Mouse (Mus musculus) neural tube, embryonic 12.5 days (tissue): ENCODE data around the gene Atl3. TPM values are rescaled to one million over a fixed set of nuclear protein-coding genes. Genes with fewer than 3 reads are reported as not detected.

Experiments used
- ATAC-seq: fragments of 200-750 bp; cut with Nextera tagmentation; 2 replicates; pipeline ENCODE4 v1.8.0; 2017; ENCODE audit warnings: low read depth, mild to moderate bottlenecking, moderate TSS enrichment, moderate library complexity; ENCODE audit not compliant: low FRiP score
- H3K27ac ChIP-seq: fragments of 300-500 bp; sonication (generic); 2 replicates; pipeline ENCODE4 v1.5.1; 2016
- H3K27me3 ChIP-seq: fragments of 300-500 bp; sonication (generic); replicated peaks from 2 replicates; pipeline ENCODE4 v1.6.1; 2016; ENCODE audit warnings: mild to moderate bottlenecking
- H3K36me3 ChIP-seq: fragments of 300-500 bp; sonication (generic); 2 replicates; pipeline ENCODE4 v1.6.1; 2016; ENCODE audit warnings: mild to moderate bottlenecking
- H3K4me1 ChIP-seq: fragments of 300-500 bp; sonication (generic); 2 replicates; pipeline ENCODE4 v1.6.1; 2016
- H3K4me2 ChIP-seq: fragments of 300-500 bp; sonication (generic); replicated peaks from 2 replicates; pipeline ENCODE4 v1.6.1; 2016; ENCODE audit warnings: mild to moderate bottlenecking
- H3K4me3 ChIP-seq: fragments of 300-500 bp; sonication (generic); 2 replicates; pipeline ENCODE4 v1.5.1; 2016
- H3K9ac ChIP-seq: fragments of 300-500 bp; sonication (generic); 2 replicates; pipeline ENCODE4 v1.6.1; 2016; ENCODE audit warnings: mild to moderate bottlenecking
- H3K9me3 ChIP-seq: fragments of 300-500 bp; sonication (generic); 2 replicates; pipeline ENCODE4 v1.6.1; 2016; ENCODE audit warnings: mild to moderate bottlenecking
- WGBS: fragments of 180-500 bp; shearing (Covaris S2); methylation state at CpG from one replicate; pipeline ENCODE4 v1.1.7; 2016; 5-methylcytosine and 5-hydroxymethylcytosine counted together
- polyA plus RNA-seq: library from polyadenylated mRNA; unstranded; fragments of >200 nt; fragmentation: Nextera tagmentation; extraction: Ambion mirVana; gene quantifications from 2 replicates; pipeline ENCODE4 v1.2.1, GENCODE M21; 2016

The Atl3 gene
- polyA plus RNA-seq, 1 experiment from 2014 or later = 8.3 TPM

DNA sequence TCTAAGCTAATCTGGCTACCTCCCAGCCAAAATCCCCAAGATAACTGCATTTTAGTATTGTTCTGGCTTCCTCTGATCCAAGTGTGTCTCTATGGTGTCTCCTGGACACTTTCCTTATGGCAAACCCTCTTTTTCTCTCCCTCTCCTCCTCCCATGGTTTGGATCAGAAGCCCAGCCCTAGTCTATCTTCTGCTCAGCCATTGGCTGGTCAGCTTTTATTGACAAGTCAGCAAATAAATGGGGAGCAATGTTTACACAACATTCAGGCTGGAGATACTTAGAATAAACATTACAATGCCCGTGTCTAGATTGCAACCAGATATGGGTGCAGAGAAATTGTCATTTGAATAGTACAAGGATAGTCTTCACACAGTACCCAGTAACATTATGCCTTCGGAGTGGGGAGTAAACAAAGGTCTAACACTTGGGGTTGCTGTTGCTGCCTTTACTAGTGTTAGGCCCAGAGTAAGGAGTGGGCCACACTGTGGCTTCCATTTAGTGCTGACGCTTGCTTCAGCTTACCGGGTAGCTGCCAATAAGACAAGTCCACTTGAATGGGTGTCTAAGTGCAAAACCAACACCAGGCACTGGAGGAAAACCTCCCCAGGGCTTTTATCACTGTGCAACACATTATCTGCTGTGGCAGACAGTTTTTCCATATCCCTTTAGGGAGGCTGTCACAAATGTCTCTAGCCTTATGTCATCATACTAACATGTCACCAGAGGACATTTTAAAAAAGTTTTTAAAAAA lies 57.9 kb downstream of the Atl3 start:
- Histone ChIP-seq H3K27ac (no peak overlapping the region), H3K27me3 (no peaks in the 10 kb centered on the region), H3K4me3 (no peak overlapping the region), H3K9ac (no peak overlapping the region), H3K36me3 (no peaks in the 10 kb centered on the region), H3K9me3 (no peaks in the 10 kb centered on the region), H3K4me1 (no peaks in the 10 kb centered on the region), H3K4me2 (no peak overlapping the region)
- WGBS = 75% methylated on average over 4 of the region's 4 CpGs
- ATAC-seq = no peak

- Histone ChIP-seq H3K4me2 (no peak overlapping the region), H3K4me3 (no peak overlapping the region), H3K9ac (no peak overlapping the region), H3K27ac (no peak overlapping the region), H3K9me3 (no peaks in the 10 kb centered on the region), H3K36me3 (no peaks in the 10 kb centered on the region), H3K27me3 (no peaks in the 10 kb centered on the region), H3K4me1 (peaks cover 2% of the 10 kb centered on the region; the same call in 1 of the 2 replicates)
- no peak for ATAC-seq
- WGBS = 86% methylated on average over 2 of the region's 2 CpGs
Measured at GRCm38 (mm10) chr19:7552301-7552673, 58.4 kb downstream of the Atl3 start.

DNA sequence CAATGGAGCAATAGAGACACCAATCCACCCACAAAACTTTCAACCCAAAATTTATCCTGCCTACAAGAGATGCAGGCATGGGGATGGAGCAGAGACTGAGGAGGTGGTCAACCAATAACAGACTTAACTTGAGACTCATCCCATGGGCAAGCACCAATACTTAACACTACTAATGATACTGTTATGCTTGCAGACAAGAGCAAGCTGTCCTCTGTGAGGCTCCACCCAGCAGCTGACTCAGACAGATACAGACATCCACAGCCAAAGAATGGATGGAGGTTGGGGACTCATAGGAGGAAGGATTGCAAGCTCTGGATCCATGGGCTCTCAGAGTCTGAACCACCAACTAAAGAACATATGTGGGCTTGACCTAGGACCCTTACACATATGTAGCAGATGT lies 59.6 kb downstream of the Atl3 start:
- no peak for ATAC-seq
- Histone ChIP-seq H3K36me3 (no peaks in the 10 kb centered on the region), H3K9me3 (no peaks in the 10 kb centered on the region), H3K4me2 (no peak overlapping the region), H3K4me1 (peaks cover 10% of the 10 kb centered on the region), H3K27me3 (0 out of 2 replicates have a peak, but pooled peaks cover 7% of the 10 kb centered on the region), H3K9ac (no peak overlapping the region), H3K4me3 (no peak overlapping the region), H3K27ac (no peak overlapping the region)

DNA sequence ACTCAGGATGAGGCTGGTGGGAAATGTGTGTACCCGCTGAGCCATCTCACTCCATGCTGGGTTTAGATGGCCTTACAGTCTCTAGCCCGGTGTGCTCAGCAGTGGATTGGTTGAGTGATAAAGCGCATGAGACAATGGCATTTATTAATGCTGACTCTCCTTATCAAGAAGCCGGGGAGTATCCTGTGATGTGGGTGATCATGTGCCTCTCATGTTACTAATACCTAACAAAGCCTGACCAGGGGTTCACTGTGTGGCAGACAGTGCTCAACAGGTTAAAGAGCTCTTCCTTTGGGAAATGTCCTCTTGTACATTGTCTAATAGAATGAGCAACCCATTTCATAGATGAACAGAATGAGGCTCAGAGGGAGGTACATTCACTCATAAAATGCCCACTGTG lies 61.0 kb downstream of the Atl3 start:
- Histone ChIP-seq H3K4me2 (no peak overlapping the region), H3K9ac (no peak overlapping the region), H3K9me3 (no peaks in the 10 kb centered on the region), H3K27ac (no peak overlapping the region), H3K27me3 (0 out of 2 replicates have a peak, but pooled peaks cover 7% of the 10 kb centered on the region), H3K36me3 (no peaks in the 10 kb centered on the region), H3K4me1 (peaks cover 10% of the 10 kb centered on the region), H3K4me3 (no peak overlapping the region)
- 78% methylated on average over 4 of the region's 4 CpGs for WGBS
- ATAC-seq = no peak

GRCm38 (mm10) chr19:7556641-7557040 lies 62.8 kb downstream of the Atl3 start:
- Histone ChIP-seq H3K4me1 (peaks cover 10% of the 10 kb centered on the region), H3K4me2 (no peak overlapping the region), H3K4me3 (no peak overlapping the region), H3K9ac (no peak overlapping the region), H3K27ac (no peak overlapping the region), H3K36me3 (no peaks in the 10 kb centered on the region), H3K27me3 (0 out of 2 replicates have a peak, but pooled peaks cover 7% of the 10 kb centered on the region), H3K9me3 (no peaks in the 10 kb centered on the region)
- ATAC-seq = no peak
- WGBS = 95% methylated on average over 1 of the region's 1 CpGs

DNA sequence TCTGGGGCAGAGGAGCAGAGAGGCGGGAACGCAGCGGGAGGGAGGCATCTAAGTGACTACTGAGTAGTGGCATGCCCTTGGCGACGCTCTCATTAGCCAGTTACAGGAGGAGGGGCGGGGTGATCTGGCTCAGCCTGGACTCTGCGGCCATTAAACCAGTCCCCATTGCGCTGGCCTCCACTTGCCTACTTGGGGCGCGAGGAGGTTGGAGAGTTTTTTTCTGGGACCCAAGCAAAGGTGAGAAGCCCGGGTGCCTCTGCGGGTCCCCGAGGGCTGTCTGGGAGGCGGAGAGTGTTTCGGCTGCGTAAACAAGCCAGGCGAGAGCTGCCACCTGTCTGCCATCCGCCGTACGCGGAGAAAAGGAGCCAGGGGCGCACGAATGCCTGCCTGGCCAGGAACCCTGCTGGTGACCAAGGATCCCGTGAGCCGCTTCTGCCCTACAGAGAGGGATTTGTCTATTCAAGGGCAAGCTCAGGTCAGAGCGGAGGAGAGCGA lies 63.5 kb downstream of the Atl3 start, which contains the start of gene Pla2g16:
TSS of gene Pla2g16 (plus strand) at position 132 of the 495 bp plus-strand sequence.
- no peak within 1 kb of the TSS for H3K27ac ChIP-seq
- WGBS = under 1% methylated on average over 27 of the region's 27 CpGs
- peak; percentile 79; the same call in 1 of the 2 replicates for ATAC-seq
- H3K4me3 ChIP-seq = peak within 1 kb of the TSS; percentile 35
- H3K9ac ChIP-seq = 0 out of 2 replicates have a peak within 1 kb of the TSS, but pooled peaks have one; percentile 36
- H3K4me1 ChIP-seq = peaks cover 10% of the 10 kb centered on the region
- H3K4me2 ChIP-seq = peak within 1 kb of the TSS; percentile 67
- 0 out of 2 replicates have a peak, but pooled peaks cover 7% of the 10 kb centered on the region for H3K27me3 ChIP-seq
- no peaks in the 10 kb centered on the region for H3K9me3 ChIP-seq
- H3K36me3 ChIP-seq = no peaks in the 10 kb centered on the region

DNA sequence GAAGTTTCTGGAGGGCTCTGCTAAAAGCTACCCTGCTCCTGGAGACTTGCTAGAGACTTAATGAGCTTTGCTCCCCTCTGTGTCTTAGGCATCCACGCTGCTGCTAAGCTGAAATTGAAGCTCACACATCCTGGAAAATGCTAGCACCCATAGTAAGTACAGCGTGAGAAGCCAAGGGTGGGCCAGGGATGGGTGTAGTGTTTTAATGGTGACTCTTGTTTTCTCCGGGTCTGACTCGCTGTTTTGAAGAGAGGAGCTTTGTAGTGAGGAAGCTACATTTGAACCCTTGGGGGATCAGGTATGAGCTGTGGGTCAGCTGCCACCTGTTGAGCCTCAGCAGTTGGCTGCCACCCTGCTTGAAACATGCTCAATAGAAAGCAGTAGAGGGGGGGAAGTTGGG lies 64.0 kb downstream of the Atl3 start:
- peak overlapping the region; percentile 67 for H3K4me2 ChIP-seq
- peaks cover 10% of the 10 kb centered on the region for H3K4me1 ChIP-seq
- no peaks in the 10 kb centered on the region for H3K9me3 ChIP-seq
- ATAC-seq = no peak
- 0 out of 2 replicates have a peak overlapping the region, but pooled peaks have one; percentile 36 for H3K9ac ChIP-seq
- 14% methylated on average over 4 of the region's 4 CpGs for WGBS
- no peak overlapping the region for H3K4me3 ChIP-seq
- H3K36me3 ChIP-seq = no peaks in the 10 kb centered on the region
- 0 out of 2 replicates have a peak, but pooled peaks cover 7% of the 10 kb centered on the region for H3K27me3 ChIP-seq
- H3K27ac ChIP-seq = no peak overlapping the region

GRCm38 (mm10) chr19:7558675-7559074 lies 64.8 kb downstream of the Atl3 start:
- no peak overlapping the region for H3K27ac ChIP-seq
- no peak for ATAC-seq
- H3K27me3 ChIP-seq = 0 out of 2 replicates have a peak, but pooled peaks cover 7% of the 10 kb centered on the region
- no peaks in the 10 kb centered on the region for H3K9me3 ChIP-seq
- H3K4me3 ChIP-seq = no peak overlapping the region
- no peak overlapping the region for H3K9ac ChIP-seq
- WGBS = 84% methylated on average over 4 of the region's 4 CpGs
- H3K4me1 ChIP-seq = peaks cover 10% of the 10 kb centered on the region
- no peaks in the 10 kb centered on the region for H3K36me3 ChIP-seq
- H3K4me2 ChIP-seq = no peak overlapping the region

DNA sequence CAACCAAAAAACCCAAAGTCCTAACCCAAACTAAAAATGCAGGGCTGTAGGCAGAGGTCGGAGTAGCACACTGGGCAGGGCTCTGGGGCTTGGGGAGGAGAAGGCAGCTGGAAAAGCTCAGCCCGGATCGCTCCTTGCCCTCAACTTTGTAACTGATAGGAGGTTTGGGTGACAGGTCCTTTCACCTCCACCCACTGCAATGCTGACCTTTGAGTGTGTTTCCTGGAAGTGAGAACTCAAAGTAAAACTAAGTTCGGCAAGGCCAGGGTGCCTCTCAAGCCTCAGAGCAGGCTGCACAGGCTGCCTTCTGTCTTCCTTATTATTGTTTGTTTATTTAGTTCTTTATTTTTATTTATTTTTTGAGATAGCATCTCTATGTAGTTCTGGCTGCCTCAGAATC lies 66.1 kb downstream of the Atl3 start:
- Histone ChIP-seq H3K4me3 (no peak overlapping the region), H3K4me1 (peaks cover 10% of the 10 kb centered on the region), H3K4me2 (no peak overlapping the region), H3K9ac (no peak overlapping the region), H3K27ac (no peak overlapping the region), H3K27me3 (0 out of 2 replicates have a peak, but pooled peaks cover 7% of the 10 kb centered on the region), H3K9me3 (no peaks in the 10 kb centered on the region), H3K36me3 (no peaks in the 10 kb centered on the region)
- ATAC-seq = no peak
- WGBS = 89% methylated on average over 4 of the region's 4 CpGs

DNA sequence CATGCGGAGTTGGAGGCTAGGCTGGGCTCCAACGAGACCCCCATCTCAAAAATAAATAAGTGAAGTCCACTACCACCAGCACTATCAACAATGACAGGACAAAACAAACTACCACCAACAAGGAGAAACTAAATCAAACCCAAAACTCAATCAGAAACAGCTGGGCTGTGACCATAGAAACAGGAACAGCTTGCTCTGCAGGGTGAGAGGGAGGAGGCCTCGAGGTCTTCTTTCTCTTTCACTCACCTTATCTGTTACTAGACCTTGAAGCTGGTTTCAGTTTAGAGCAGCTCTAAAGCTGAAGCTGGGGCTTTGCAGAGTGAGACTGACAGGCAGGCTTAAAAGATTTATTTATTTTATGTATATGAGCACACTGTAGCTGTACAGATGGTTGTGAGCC lies 67.6 kb downstream of the Atl3 start:
- WGBS = 75% methylated on average over 3 of the region's 3 CpGs
- no peak for ATAC-seq
- Histone ChIP-seq H3K27me3 (0 out of 2 replicates have a peak, but pooled peaks cover 7% of the 10 kb centered on the region), H3K4me1 (peaks cover 10% of the 10 kb centered on the region), H3K4me2 (no peak overlapping the region), H3K4me3 (no peak overlapping the region), H3K27ac (no peak overlapping the region), H3K36me3 (no peaks in the 10 kb centered on the region), H3K9me3 (no peaks in the 10 kb centered on the region), H3K9ac (no peak overlapping the region)

GRCm38 (mm10) chr19:7562601-7563129 lies 68.8 kb downstream of the Atl3 start:
- Histone ChIP-seq H3K4me1 (peaks cover 4% of the 10 kb centered on the region; the same call in 1 of the 2 replicates), H3K9ac (no peak overlapping the region), H3K4me3 (no peak overlapping the region), H3K4me2 (no peak overlapping the region), H3K9me3 (no peaks in the 10 kb centered on the region), H3K27me3 (0 out of 2 replicates have a peak, but pooled peaks cover 7% of the 10 kb centered on the region), H3K27ac (no peak overlapping the region), H3K36me3 (no peaks in the 10 kb centered on the region)
- 82% methylated on average over 10 of the region's 10 CpGs for WGBS
- ATAC-seq = no peak

GRCm38 (mm10) chr19:7563676-7564075 lies 69.8 kb downstream of the Atl3 start:
- no peak overlapping the region for H3K4me3 ChIP-seq
- no peaks in the 10 kb centered on the region for H3K36me3 ChIP-seq
- no peaks in the 10 kb centered on the region for H3K27me3 ChIP-seq
- H3K27ac ChIP-seq = no peak overlapping the region
- H3K9me3 ChIP-seq = no peaks in the 10 kb centered on the region
- WGBS = 91% methylated on average over 2 of the region's 2 CpGs
- no peak overlapping the region for H3K9ac ChIP-seq
- H3K4me2 ChIP-seq = no peak overlapping the region
- 0 out of 2 replicates have a peak, but pooled peaks cover 3% of the 10 kb centered on the region for H3K4me1 ChIP-seq
- ATAC-seq = no peak
